Comparison of ENCODE assay signal across 9 mouse cellular contexts in genomic region chr3:41284897-41285296, GRCm38 (mm10).
DNase-seq lines count a peak whose midpoint lies in the region; ATAC-seq lines count a peak whose summit lies in the region.
"Had no signal": no experiment of that assay in that cellular context is flagged by ENCODE, and none has a peak within 500 bp of the region (broad histone marks: within the 10 kb centered on the region; RNA-seq: fewer than 3 reads in every experiment).

No protein-coding gene starts in this region.

- intact Hi-C loops in left cerebral cortex, postnatal 14 days (cut with DNase I) = no loop called here

- peaks cover 42% of the 10 kb centered on the region for H3K4me1 ChIP-seq in embryonic facial prominence, embryonic 10.5 days
- H3K4me1 ChIP-seq in midbrain, embryonic 14.5 days (ENCODE audit: control insufficient read depth, insufficient read depth, low read length) = no peaks in the 10 kb centered on the region

- H3K4me2 ChIP-seq in midbrain, embryonic 14.5 days (ENCODE audit: low read length) = no peak overlapping the region

- H3K9ac ChIP-seq in midbrain, embryonic 14.5 days (replicated peaks; ENCODE audit: low read length) = no peak overlapping the region
- H3K9ac ChIP-seq: liver, embryonic 14.5 days had no signal

- H3K4me3 ChIP-seq in embryonic facial prominence, embryonic 10.5 days = no peak overlapping the region
- no peak overlapping the region for H3K4me3 ChIP-seq in midbrain, embryonic 14.5 days (replicated peaks; ENCODE audit: low read depth, low read length)

- ATAC-seq in hematopoietic stem cell, adult 5-6 weeks (replicated peaks in 1 of 2; ENCODE audit: insufficient read depth in 1 of 2, low FRiP score in 2 of 2, low TSS enrichment in 1 of 2, low read depth in 1 of 2, poor library complexity in 2 of 2, severe bottlenecking in 2 of 2) = peak; percentile 58 to 59
- ATAC-seq in midbrain, embryonic 14.5 days (ENCODE audit: low FRiP score, low TSS enrichment) = no peak

- H3K27me3 ChIP-seq in embryonic facial prominence, embryonic 10.5 days (replicated peaks; ENCODE audit: low read depth, poor library complexity, severe bottlenecking) = no peaks in the 10 kb centered on the region
- no peaks in the 10 kb centered on the region for H3K27me3 ChIP-seq in midbrain, embryonic 14.5 days (ENCODE audit: control insufficient read depth, insufficient read depth, low read length)

- no peaks in the 10 kb centered on the region for H3K36me3 ChIP-seq in embryonic facial prominence, embryonic 10.5 days (replicated peaks)
- no peaks in the 10 kb centered on the region for H3K36me3 ChIP-seq in midbrain, embryonic 14.5 days (ENCODE audit: control insufficient read depth, insufficient read depth, low read length)

- 29% methylated on average over 13 of the region's 13 CpGs for WGBS in embryonic facial prominence, embryonic 10.5 days
- 61% methylated on average over 13 of the region's 13 CpGs for whole genome bisulfite sequencing in midbrain, embryonic 14.5 days

- DNase-seq in left cerebral cortex, adult 9 months (ENCODE audit: low spot score in 2 of 2) = peak; percentile 10 to 35
- no peak for DNase-seq in left cerebral cortex, postnatal 14 days (ENCODE audit: low spot score in 2 of 2)
- peak; percentile 80 for DNase-seq in embryonic facial prominence, embryonic 10.5 days (ENCODE audit: low spot score)
- DNase-seq in layer of hippocampus, adult 9-10 months (ENCODE audit: low spot score) = peak; percentile 9
- peak; percentile 39 for DNase-seq in midbrain, embryonic 14.5 days
- DNase-seq in yolk sac, embryonic 10.5 days (ENCODE audit: low spot score) = peak; percentile 85
- DNase-seq in cerebellum, postnatal 36 days = no peak

- H3K9me3 ChIP-seq in embryonic facial prominence, embryonic 10.5 days = no peaks in the 10 kb centered on the region
- H3K9me3 ChIP-seq in midbrain, embryonic 14.5 days (ENCODE audit: control insufficient read depth, low read length) = no peaks in the 10 kb centered on the region

- H3K27ac ChIP-seq in embryonic facial prominence, embryonic 10.5 days (replicated peaks) = peak overlapping the region; percentile 77
- H3K27ac ChIP-seq in midbrain, embryonic 14.5 days (replicated peaks; ENCODE audit: low read depth, low read length) = no peak overlapping the region
- H3K27ac ChIP-seq: liver, embryonic 14.5 days had no signal

Comparison
In these comparisons a context has a peak if more than half of its experiments do, and no peak if none do; other contexts are left out.
1. DNase-seq: peak in left cerebral cortex, adult 9 months (2 of 2), embryonic facial prominence, embryonic 10.5 days (single experiment), layer of hippocampus, adult 9-10 months (single experiment), midbrain, embryonic 14.5 days (single experiment) and yolk sac, embryonic 10.5 days (single experiment); none in left cerebral cortex, postnatal 14 days (0 of 2) and cerebellum, postnatal 36 days (0 of 2).